ENCODE assay signal across 8 mouse cellular contexts in the genomic region with DNA sequence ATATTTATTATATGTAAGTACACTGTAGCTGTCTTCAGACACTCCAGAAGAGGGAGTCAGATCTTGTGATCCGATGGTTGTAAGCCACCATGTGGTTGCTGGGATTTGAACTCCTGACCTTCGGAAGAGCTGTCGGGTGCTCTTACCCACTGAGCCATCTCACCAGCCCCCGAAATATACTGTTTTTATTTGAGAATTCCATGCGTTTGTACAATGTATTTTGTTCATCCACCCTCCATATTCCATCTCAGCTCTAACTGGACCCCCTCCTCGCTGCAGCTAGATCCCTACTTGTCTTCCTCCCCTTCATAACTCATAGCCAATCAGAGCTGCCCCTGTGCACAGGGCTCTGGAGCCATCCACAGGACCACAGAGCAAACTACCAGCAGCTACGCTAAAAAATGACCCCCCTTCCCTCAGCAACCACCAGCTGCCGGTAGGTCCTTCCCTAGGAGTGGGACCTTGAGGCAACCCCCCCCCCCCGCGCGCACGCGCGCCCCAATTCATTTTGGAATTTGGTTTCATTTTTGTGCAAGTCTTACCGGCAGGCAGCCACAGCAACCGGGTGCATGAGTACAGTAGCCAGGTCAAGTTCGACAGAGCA. TPM values are rescaled to one million over a fixed set of nuclear protein-coding genes. Genes with fewer than 3 reads are reported as not detected.
A peak's percentile ranks its signal among the peaks of the same experiment; 100 is the strongest.
DNase-seq lines count a peak whose midpoint lies in the region; TF ChIP-seq lines count a peak whose summit lies in the region.

No protein-coding gene starts in this region.

- no peak for TF ChIP-seq POLR2A in small intestine, adult 2 months (IDR thresholded peaks at IDR 0.05; ENCODE audit: low read depth, low read length)

- peak; percentile 32 for DNase-seq in left cerebral cortex, postnatal 4 days
- no peak for DNase-seq in left cerebral cortex, adult 8-10 months (ENCODE audit: low spot score in 2 of 2)
- DNase-seq in embryo, embryonic 10 days (ENCODE audit: low spot score) = peak; percentile 56
- DNase-seq in heart, embryonic 10.5 days (ENCODE audit: low spot score) = peak; percentile 86
- DNase-seq in kidney, adult 9 months = peak; percentile 53
- DNase-seq in lung, postnatal 25 days (ENCODE audit: low spot score) = peak; percentile 12
- no peak for DNase-seq in left cerebral cortex, adult 18-20 months (ENCODE audit: low spot score in 2 of 2)

- peak overlapping the region; percentile 62 for H3K4me3 ChIP-seq in heart, embryonic 10.5 days
- peak overlapping the region; percentile 74 for H3K4me3 ChIP-seq in small intestine, adult 2 months (ENCODE audit: low read depth, low read length)

- H3K27me3 ChIP-seq in heart, embryonic 10.5 days (ENCODE audit: insufficient read depth, poor library complexity, severe bottlenecking) = no peaks in the 10 kb centered on the region
- no peaks in the 10 kb centered on the region for H3K27me3 ChIP-seq in small intestine, adult 2 months (ENCODE audit: control insufficient read depth, insufficient read depth, low read length)

- H3K36me3 ChIP-seq in heart, embryonic 10.5 days = peaks cover 5% of the 10 kb centered on the region; the same call in 1 of the 2 replicates
- H3K36me3 ChIP-seq in small intestine, adult 2 months (ENCODE audit: control insufficient read depth, insufficient read depth, low read length) = no peaks in the 10 kb centered on the region; the same call in 1 of the 2 replicates

- H3K27ac ChIP-seq in heart, embryonic 10.5 days = peak overlapping the region; percentile 90
- H3K27ac ChIP-seq in small intestine, adult 2 months (ENCODE audit: insufficient read depth, low read depth, low read length) = 0 out of 2 replicates have a peak overlapping the region, but pooled peaks have one; percentile 17

- intact Hi-C loops in left cerebral cortex, postnatal 4 days (cut with DNase I) = loop anchor here (5.0 kb wide), 2 partner anchors 36 to 81 kb away; no protein-coding TSS in a partner anchor

- 0 out of 2 replicates have a peak, but pooled peaks cover 7% of the 10 kb centered on the region for H3K4me1 ChIP-seq in heart, embryonic 10.5 days
- peaks cover 5% of the 10 kb centered on the region for H3K4me1 ChIP-seq in small intestine, adult 2 months (ENCODE audit: control insufficient read depth, insufficient read depth, insufficient read length, low read length)

- TF ChIP-seq CTCF in small intestine, adult 2 months (IDR thresholded peaks at IDR 0.05; ENCODE audit: extremely low read depth, insufficient read length, insufficient replicate concordance, low read depth, low read length) = no peak

- no peaks in the 10 kb centered on the region for H3K9me3 ChIP-seq in heart, embryonic 10.5 days

- WGBS in heart, embryonic 10.5 days = 22% methylated on average over 17 of the region's 17 CpGs
- 16% methylated on average over 17 of the region's 17 CpGs for WGBS in small intestine, adult 2 months

RNA-seq across cellular contexts. Expression of gene Skil, which starts 38.7 kb away (rescaled TPM):
- 10 to 100 TPM; 51.4 to 52.7 TPM for total RNA-seq in left cerebral cortex, postnatal 4 days (2021)
- total RNA-seq in left cerebral cortex, adult 8-10 months (2022) = 10 to 100 TPM; 60.9 to 68.8 (median 63.9) TPM
- 19.0 and 22.0 TPM in 2 replicates for polyA plus RNA-seq in heart, embryonic 10.5 days (2016; fragmentation: Nextera tagmentation; extraction: Ambion mirVana)
- polyA plus RNA-seq in small intestine, adult 2 months (2012; rRNA removed) = 3.4 and 8.5 TPM in 2 replicates
- total RNA-seq in left cerebral cortex, adult 18-20 months (2021) = 10 to 100 TPM; 61.8 to 64.3 TPM

Comparison
In these comparisons a context has a peak if more than half of its experiments do, and no peak if none do; other contexts are left out.
1. DNase-seq: peak in left cerebral cortex, postnatal 4 days (single experiment), embryo, embryonic 10 days (single experiment), heart, embryonic 10.5 days (single experiment), kidney, adult 9 months (single experiment) and lung, postnatal 25 days (single experiment); none in left cerebral cortex, adult 8-10 months (0 of 2) and left cerebral cortex, adult 18-20 months (0 of 2).